Comparison of ENCODE assay signal across 8 mouse cellular contexts in the genomic region with DNA sequence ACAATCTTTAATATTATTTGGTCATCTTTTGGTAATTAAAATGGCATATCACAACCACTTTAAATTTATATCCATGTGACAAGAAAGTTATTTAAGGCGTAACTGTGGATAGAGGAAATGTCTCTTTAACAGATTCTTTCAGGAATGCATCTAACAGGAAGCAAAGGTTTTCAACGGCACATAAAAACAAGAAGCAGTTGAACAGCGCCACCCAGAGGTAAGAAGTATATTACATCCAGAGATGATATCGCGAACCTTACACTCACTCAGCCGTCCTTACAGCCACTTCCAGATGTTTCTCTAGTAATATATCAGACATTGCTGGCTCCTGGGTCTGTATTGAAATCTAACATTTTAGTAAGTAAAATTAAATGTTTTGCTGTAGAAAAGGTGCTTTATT.
DNase-seq lines count a peak whose midpoint lies in the region; TF ChIP-seq lines count a peak whose summit lies in the region.

No protein-coding gene starts in this region.

- in situ Hi-C loops in ES-E14 (cut with MboI; ENCODE audit: low sequenced_read_pairs in 2 of 2, unreplicated experiment in 2 of 2): loop anchor here (25.0 kb wide), 2 partner anchors 876 to 901 kb away; partner anchors contain the start of genes Hoxd10 (in 1 of the 2), Hoxd11 (in 1 of the 2), Hoxd12 (in 1 of the 2) and Hoxd3 (in 1 of the 2)

- no peak overlapping the region for H3K4me3 ChIP-seq in ES-E14 (ENCODE audit: insufficient read depth in 1 of 2, low read depth in 1 of 2, low read length in 2 of 2, poor library complexity in 1 of 2, severe bottlenecking in 1 of 2)
- H3K4me3 ChIP-seq in cortical plate, adult 2 months (ENCODE audit: insufficient read depth, low read length): no peak overlapping the region

- no peaks in the 10 kb centered on the region for H3K9me3 ChIP-seq in ES-E14 (ENCODE audit: control insufficient read depth, insufficient read depth, low read depth, low read length)

- peak; percentile 46; the same call in 1 of the 2 replicates for TF ChIP-seq CTCF in cortical plate, adult 2 months (IDR thresholded peaks at IDR 0.05; ENCODE audit: extremely low read depth, insufficient read depth, low read length)

- intact Hi-C loops in left cerebral cortex, postnatal 4 days (cut with DNase I): loop anchor here (1.0 to 10.0 kb wide), 6 partner anchors 274 to 886 kb away; no protein-coding TSS in a partner anchor

- H3K4me1 ChIP-seq in ES-E14 (ENCODE audit: control insufficient read depth in 2 of 2, insufficient read depth in 2 of 2, low read length in 2 of 2, poor library complexity in 1 of 2): 0 out of 4 replicates have a peak, but pooled peaks cover 2 to 3% of the 10 kb centered on the region in 2 experiments
- H3K4me1 ChIP-seq in cortical plate, adult 2 months (ENCODE audit: control insufficient read depth, insufficient read depth, low read length): no peaks in the 10 kb centered on the region

- peak; percentile 88 for DNase-seq in heart, adult 8-10 months (ENCODE audit: low spot score)
- no peak for DNase-seq in heart, adult 11 months
- peak; percentile 71 for DNase-seq in ES-E14 (ENCODE audit: low read depth, low spot score)
- peak; percentile 72 for DNase-seq in heart, postnatal 4 days
- peak; percentile 30 for DNase-seq in left cerebral cortex, postnatal 4 days
- peak; percentile 44 to 56 for DNase-seq in natural killer cell, adult 2 months (ENCODE audit: low spot score in 2 of 2)
- peak; percentile 86 for DNase-seq in thymus, postnatal 0 days (ENCODE audit: low spot score)

- no peak for TF ChIP-seq POLR2A in cortical plate, adult 2 months (IDR thresholded peaks at IDR 0.05; ENCODE audit: extremely low read depth, insufficient read depth, low read length)

- H3K36me3 ChIP-seq in ES-E14 (ENCODE audit: control insufficient read depth, insufficient read depth, low read length, poor library complexity, severe bottlenecking): no peaks in the 10 kb centered on the region

- H3K9ac ChIP-seq in ES-E14 (ENCODE audit: insufficient read depth, low read depth, low read length, poor library complexity, severe bottlenecking): no peak overlapping the region

- H3K27ac ChIP-seq in ES-E14 (ENCODE audit: insufficient read depth, low read depth, low read length, poor library complexity, severe bottlenecking): no peak overlapping the region
- H3K27ac ChIP-seq in cortical plate, adult 2 months (ENCODE audit: insufficient read depth, low read length): no peak overlapping the region

TF ChIP-seq in ES-E14, 5 proteins besides CTCF, POLR2A, EP300 and RAD21:
- no peak for TF ChIP-seq MAFK (IDR thresholded peaks at IDR 0.05; ENCODE audit: insufficient read depth, low read depth, low read length)
- peak; percentile 80 for TF ChIP-seq ZC3H11A (IDR thresholded peaks at IDR 0.05; ENCODE audit: borderline replicate concordance, low read depth, low read length)
TF ChIP-seq in ES-E14: peak in this region for 1.
